Mouse (Mus musculus) fat pad, adult 2 months (tissue): ENCODE results near the gene Pou6f2.

ENCODE experiments used
- DNase-seq: peaks from one replicate; pipeline ENCODE4 v3.0.0-alpha.2; 2011; ENCODE audit warnings: low read depth, low spot score; ENCODE audit errors: extremely low read depth

Pou6f2 gene

GRCm38 (mm10) chr13:18218566-18219234 is 178.8 kb downstream of the Pou6f2 start:
- no peak for DNase-seq

- no peak for DNase-seq
Observed at GRCm38 (mm10) chr13:18211242-18211641, 186.2 kb downstream of the Pou6f2 start.

GRCm38 (mm10) chr13:18204476-18205250 is 192.8 kb downstream of the Pou6f2 start:
- DNase-seq: no peak

- DNase-seq: no peak
Observed at GRCm38 (mm10) chr13:18174003-18174402, 223.5 kb downstream of the Pou6f2 start.

GRCm38 (mm10) chr13:18173021-18173420 is 224.5 kb downstream of the Pou6f2 start:
- no peak for DNase-seq

- DNase-seq: no peak
Observed at GRCm38 (mm10) chr13:18172334-18172733, 225.2 kb downstream of the Pou6f2 start.

- no peak for DNase-seq
Observed at GRCm38 (mm10) chr13:18164182-18164581, 233.3 kb downstream of the Pou6f2 start.

- no peak for DNase-seq
Observed at GRCm38 (mm10) chr13:18160566-18160965, 236.9 kb downstream of the Pou6f2 start.

- DNase-seq: no peak
Observed at GRCm38 (mm10) chr13:18153949-18154582, 243.4 kb downstream of the Pou6f2 start.

GRCm38 (mm10) chr13:18133646-18134045 is 263.8 kb downstream of the Pou6f2 start:
- DNase-seq: no peak

GRCm38 (mm10) chr13:18133193-18133592 is 264.3 kb downstream of the Pou6f2 start:
- DNase-seq: no peak

- no peak for DNase-seq
Observed at GRCm38 (mm10) chr13:18131324-18131723, 266.2 kb downstream of the Pou6f2 start.

GRCm38 (mm10) chr13:18129697-18130096 is 267.8 kb downstream of the Pou6f2 start:
- DNase-seq: no peak

- DNase-seq: no peak
Observed at GRCm38 (mm10) chr13:18128826-18129225, 268.7 kb downstream of the Pou6f2 start.

- no peak for DNase-seq
Observed at GRCm38 (mm10) chr13:18128053-18128452, 269.4 kb downstream of the Pou6f2 start.

GRCm38 (mm10) chr13:18126111-18126510 is 271.4 kb downstream of the Pou6f2 start:
- no peak for DNase-seq

- DNase-seq: no peak
Observed at GRCm38 (mm10) chr13:18125226-18126000, 272.1 kb downstream of the Pou6f2 start.

- DNase-seq: no peak
Observed at GRCm38 (mm10) chr13:18124368-18124767, 273.1 kb downstream of the Pou6f2 start.

GRCm38 (mm10) chr13:18120406-18120805 is 277.1 kb downstream of the Pou6f2 start:
- DNase-seq: no peak

GRCm38 (mm10) chr13:18081443-18082119 is 315.9 kb downstream of the Pou6f2 start:
- no peak for DNase-seq
